ENCODE assay signal across 22 mouse cellular contexts in the genomic region with DNA sequence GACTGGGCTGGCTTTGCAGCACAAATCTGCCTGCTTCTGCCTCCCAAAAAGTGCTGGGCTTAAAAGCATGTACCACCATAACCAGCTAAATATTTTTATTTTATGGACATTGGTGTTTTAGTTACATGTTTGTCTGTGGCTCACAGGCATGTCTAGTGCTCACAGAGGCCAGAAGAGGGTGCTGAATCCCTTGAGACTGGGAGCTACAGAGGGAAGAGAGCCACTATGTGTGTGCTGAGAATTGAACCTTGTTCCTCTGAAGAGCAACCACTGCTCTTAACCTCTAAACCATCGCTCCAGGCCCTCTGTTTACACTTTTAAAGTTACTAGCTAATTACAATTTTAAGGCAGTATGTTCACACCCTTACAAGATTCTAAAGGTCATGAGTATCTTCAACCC. TPM values are rescaled to one million over a fixed set of nuclear protein-coding genes. Genes with fewer than 3 reads are reported as not detected.
DNase-seq lines count a peak whose midpoint lies in the region; ATAC-seq and TF ChIP-seq lines count a peak whose summit lies in the region.
"Had no signal": no experiment of that assay in that cellular context is flagged by ENCODE, and none has a peak within 500 bp of the region (broad histone marks: within the 10 kb centered on the region; RNA-seq: fewer than 3 reads in every experiment).

No protein-coding gene starts in this region.

- no peak for ATAC-seq in liver, embryonic 14.5 days (ENCODE audit: insufficient read depth)
- no peak for ATAC-seq in liver, embryonic 11.5 days (replicated peaks; ENCODE audit: low FRiP score)

- no peak overlapping the region for H3K4me3 ChIP-seq in gastrocnemius, adult 2 months
- no peak overlapping the region for H3K4me3 ChIP-seq in liver, embryonic 14.5 days (ENCODE audit: insufficient read depth in 1 of 2, low read depth in 2 of 2, low read length in 2 of 2)
- no peak overlapping the region for H3K4me3 ChIP-seq in liver, embryonic 11.5 days (ENCODE audit: low read depth, low read length)
- H3K4me3 ChIP-seq in MEL (ENCODE audit: control insufficient read depth in 1 of 2, insufficient read depth in 1 of 2, low read depth in 2 of 2, low read length in 2 of 2) (no peak overlapping the region), myocyte (peak overlapping the region; percentile 83)
- H3K4me3 ChIP-seq: forebrain, embryonic 12.5 days; heart, embryonic 10.5 days; hindbrain, embryonic 15.5 days; liver, embryonic 15.5 days; midbrain, embryonic 10.5 days; neural tube, embryonic 12.5 days had no signal

- TF ChIP-seq RAD21 in MEL (IDR thresholded peaks at IDR 0.05; ENCODE audit: low read depth, low read length) = peak; percentile 50

- H3K9me3 ChIP-seq in liver, embryonic 14.5 days (ENCODE audit: control insufficient read depth, low read length) = no peaks in the 10 kb centered on the region
- no peaks in the 10 kb centered on the region for H3K9me3 ChIP-seq in liver, embryonic 11.5 days (ENCODE audit: control insufficient read depth, low read length)
- no peaks in the 10 kb centered on the region for H3K9me3 ChIP-seq in MEL (replicated peaks; ENCODE audit: insufficient read depth, low read length)
- H3K9me3 ChIP-seq: forebrain, embryonic 12.5 days; heart, embryonic 10.5 days; hindbrain, embryonic 15.5 days; liver, embryonic 15.5 days; midbrain, embryonic 10.5 days; neural tube, embryonic 12.5 days had no signal

- no peaks in the 10 kb centered on the region for H3K27me3 ChIP-seq in liver, embryonic 14.5 days (ENCODE audit: control insufficient read depth, insufficient read depth, low read length)
- H3K27me3 ChIP-seq in liver, embryonic 11.5 days (replicated peaks; ENCODE audit: control insufficient read depth, insufficient read depth, low read length) = peaks cover 11% of the 10 kb centered on the region
- H3K27me3 ChIP-seq in MEL (ENCODE audit: control insufficient read depth in 1 of 2, insufficient read depth in 2 of 2, low read length in 2 of 2) = no peaks in the 10 kb centered on the region
- no peaks in the 10 kb centered on the region for H3K27me3 ChIP-seq in myocyte (ENCODE audit: control insufficient read depth, insufficient read depth, insufficient read length)
- H3K27me3 ChIP-seq: liver, embryonic 15.5 days had no signal

- WGBS in liver, embryonic 14.5 days (ENCODE audit: insufficient replicate concordance) = 60% methylated on average over 1 of the region's 1 CpGs
- 79% methylated on average over 1 of the region's 1 CpGs for WGBS in liver, embryonic 11.5 days

- DNase-seq in gastrocnemius, adult 2 months = no peak
- no peak for DNase-seq in gastrocnemius, postnatal 36 days
- DNase-seq in liver, embryonic 14.5 days (ENCODE audit: low read depth in 3 of 3, low spot score in 3 of 3) = no peak
- no peak for DNase-seq in liver, embryonic 11.5 days (ENCODE audit: low spot score)
- DNase-seq in MEL (ENCODE audit: low read depth, low spot score) = peak; percentile 50
- DNase-seq in layer of hippocampus, postnatal 36 days = no peak
- DNase-seq in yolk sac, embryonic 10.5 days (ENCODE audit: low spot score) = no peak
- DNase-seq: gastrocnemius, postnatal 25 days; heart, postnatal 10 days; kidney, adult 18-20 months; kidney, postnatal 4 days; left cerebral cortex, postnatal 4 days; lung, postnatal 4 days; right cerebral cortex, postnatal 14 days; thymus, postnatal 25 days had no signal

- peaks cover 0 to 18% of the 10 kb centered on the region in 2 experiments; a peak in 2 of 4 replicates for H3K4me1 ChIP-seq in liver, embryonic 14.5 days (replicated peaks; ENCODE audit: control insufficient read depth in 2 of 2, insufficient read depth in 2 of 2, low read length in 1 of 2)
- H3K4me1 ChIP-seq in liver, embryonic 11.5 days (replicated peaks; ENCODE audit: control insufficient read depth, insufficient read depth, low read length) = no peaks in the 10 kb centered on the region
- peaks cover 17 to 28% of the 10 kb centered on the region in 2 experiments for H3K4me1 ChIP-seq in MEL (ENCODE audit: control insufficient read depth in 1 of 2, insufficient read depth in 2 of 2, low read length in 2 of 2)
- H3K4me1 ChIP-seq: heart, embryonic 10.5 days; neural tube, embryonic 12.5 days had no signal

- intact Hi-C loops in gastrocnemius, adult 2 months (cut with DNase I) = no loop called here
- intact Hi-C loops in gastrocnemius, postnatal 36 days (cut with DNase I) = no loop called here

- H3K27ac ChIP-seq in gastrocnemius, adult 2 months = no peak overlapping the region
- no peak overlapping the region for H3K27ac ChIP-seq in liver, embryonic 14.5 days
- no peak overlapping the region for H3K27ac ChIP-seq in liver, embryonic 11.5 days (ENCODE audit: low read depth, low read length)
- no peak overlapping the region for H3K27ac ChIP-seq in MEL (ENCODE audit: control insufficient read depth, low read depth, low read length)
- H3K27ac ChIP-seq: forebrain, embryonic 12.5 days; heart, embryonic 10.5 days; hindbrain, embryonic 15.5 days; liver, embryonic 15.5 days; midbrain, embryonic 10.5 days; neural tube, embryonic 12.5 days had no signal

- peak; percentile 17; the same call in 1 of the 2 replicates for TF ChIP-seq CTCF in gastrocnemius, adult 2 months (IDR thresholded peaks at IDR 0.05)
- TF ChIP-seq CTCF in liver, embryonic 14.5 days (IDR thresholded peaks at IDR 0.05; ENCODE audit: low read depth) = peak; percentile 38; the same call in 1 of the 2 replicates
- peak in 2 of 3 experiments; percentile 25 to 54; a peak in 3 of 6 replicates for TF ChIP-seq CTCF in MEL (IDR thresholded peaks at IDR 0.05 in 2 of 3, conservative IDR thresholded peaks at IDR 0.05 in 1 of 3; ENCODE audit: control insufficient read depth in 1 of 3, insufficient read depth in 1 of 3, low read depth in 2 of 3, low read length in 3 of 3, poor library complexity in 1 of 3, severe bottlenecking in 1 of 3)

- H3ac ChIP-seq in myocyte (ENCODE audit: control insufficient read depth, insufficient read length) = no peak overlapping the region

- TF ChIP-seq EP300 in liver, embryonic 14.5 days (IDR thresholded peaks at IDR 0.05; ENCODE audit: low read depth) = no peak
- no peak for TF ChIP-seq EP300 in MEL (IDR thresholded peaks at IDR 0.05; ENCODE audit: low read depth in 1 of 2, low read length in 2 of 2)

- TF ChIP-seq POLR2A in MEL (IDR thresholded peaks at IDR 0.05; ENCODE audit: control insufficient read depth in 1 of 2, insufficient read depth in 1 of 2, low read depth in 1 of 2, low read length in 2 of 2, poor library complexity in 1 of 2) = no peak
- TF ChIP-seq POLR2A in myocyte (IDR thresholded peaks at IDR 0.05; ENCODE audit: insufficient read length, low read depth) = no peak

- no peak overlapping the region for H3K9ac ChIP-seq in liver, embryonic 14.5 days (replicated peaks)
- H3K9ac ChIP-seq in liver, embryonic 11.5 days (ENCODE audit: low read depth, low read length) = no peak overlapping the region
- H3K9ac ChIP-seq in MEL (ENCODE audit: control insufficient read depth, low read depth, low read length, poor library complexity, severe bottlenecking) = no peak overlapping the region
- H3K9ac ChIP-seq: forebrain, embryonic 12.5 days; hindbrain, embryonic 15.5 days; liver, embryonic 15.5 days; neural tube, embryonic 12.5 days had no signal

- no peaks in the 10 kb centered on the region for H3K36me3 ChIP-seq in liver, embryonic 14.5 days (replicated peaks; ENCODE audit: control insufficient read depth, insufficient read depth, low read depth)
- H3K36me3 ChIP-seq in liver, embryonic 11.5 days (ENCODE audit: control insufficient read depth, insufficient read depth, low read length) = no peaks in the 10 kb centered on the region
- peaks cover 2 to 44% of the 10 kb centered on the region in 2 experiments; a peak in 2 of 4 replicates for H3K36me3 ChIP-seq in MEL (ENCODE audit: control insufficient read depth in 1 of 2, insufficient read depth in 2 of 2, low read length in 2 of 2)
- peaks cover 9% of the 10 kb centered on the region for H3K36me3 ChIP-seq in myocyte (ENCODE audit: control insufficient read depth, insufficient read depth)
- H3K36me3 ChIP-seq: forebrain, embryonic 12.5 days; heart, embryonic 10.5 days; hindbrain, embryonic 15.5 days; liver, embryonic 15.5 days; midbrain, embryonic 10.5 days; neural tube, embryonic 12.5 days had no signal

- H3K79me2 ChIP-seq in MEL (ENCODE audit: control insufficient read depth, insufficient read depth, low read length, poor library complexity) (peaks cover 48% of the 10 kb centered on the region), myocyte (ENCODE audit: control insufficient read depth, insufficient read depth) (peaks cover 74% of the 10 kb centered on the region)

- no peak overlapping the region for H3K4me2 ChIP-seq in liver, embryonic 14.5 days (ENCODE audit: low read depth)
- no peak overlapping the region for H3K4me2 ChIP-seq in liver, embryonic 11.5 days
- peak overlapping the region; percentile 74 for H3K4me2 ChIP-seq in myocyte (ENCODE audit: low read depth)
- H3K4me2 ChIP-seq: forebrain, embryonic 12.5 days; neural tube, embryonic 12.5 days had no signal

TF ChIP-seq in MEL, 35 proteins besides CTCF, POLR2A, EP300 and RAD21 (continues in another document):
- TF ChIP-seq SMC3 (IDR thresholded peaks at IDR 0.05; ENCODE audit: low read depth, low read length) (peak; percentile 47), SIN3A (IDR thresholded peaks at IDR 0.05; ENCODE audit: low read length) (no peak), MAZ (IDR thresholded peaks at IDR 0.05; ENCODE audit: low read depth, low read length) (no peak), CHD1 (IDR thresholded peaks at IDR 0.05; ENCODE audit: low read depth, low read length) (no peak), POLR2AphosphoS2 (IDR thresholded peaks at IDR 0.05; ENCODE audit: low read length) (no peak)

TF ChIP-seq in myocyte, 11 proteins besides CTCF, POLR2A, EP300 and RAD21:
- TF ChIP-seq REST (IDR thresholded peaks at IDR 0.05; ENCODE audit: insufficient read depth, insufficient read length) (no peak), TCF3 (IDR thresholded peaks at IDR 0.05; ENCODE audit: insufficient read length, low read depth) (no peak), USF1 (IDR thresholded peaks at IDR 0.05; ENCODE audit: low read depth) (no peak), TCF12 (IDR thresholded peaks at IDR 0.05; ENCODE audit: insufficient read depth, poor library complexity, severe bottlenecking) (no peak), MYOG (IDR thresholded peaks at IDR 0.05; ENCODE audit: control insufficient read depth in 1 of 3, insufficient read depth in 1 of 3, insufficient read length in 2 of 3, low read depth in 2 of 3) (no peak)
TF ChIP-seq in myocyte: peak in this region for 0.

RNA-seq across cellular contexts. Expression of a gene that starts 2.7 kb away (rescaled TPM):
- total RNA-seq in gastrocnemius, adult 2 months (2021) = 10 to 100 TPM; 16.7 to 23.3 TPM
- 10 to 100 TPM; 20.5 to 20.9 TPM for total RNA-seq in gastrocnemius, postnatal 36 days (2021)
- polyA plus RNA-seq in liver, embryonic 14.5 days (2012; rRNA removed) = 4.2 and 6.4 TPM in 2 replicates
- polyA plus RNA-seq in liver, embryonic 14.5 days (2014; fragmentation: Nextera tagmentation; extraction: Ambion mirVana) = 15.7 and 16.1 TPM in 2 replicates
- polyA plus RNA-seq in liver, embryonic 11.5 days (2014; fragmentation: Nextera tagmentation; extraction: Ambion mirVana) = 19.8 and 23.5 TPM in 2 replicates
- 17.7 and 24.2 TPM in 2 replicates for total RNA-seq in MEL (2012; rRNA removed)
- polyA plus RNA-seq in MEL (2012; ENCODE audit: insufficient read depth in 1 of 2, insufficient read length in 2 of 2, low read depth in 1 of 2, low replicate concordance in 2 of 2, missing spikeins in 1 of 2) = 100 to 1,000 TPM in 1 of 2 experiments, 10 to 100 TPM in 1; 17.1 to 100 TPM
- polyA plus RNA-seq in myocyte (2012; fragmentation: generic; extraction: Trizol) = 30.5 TPM
- 10 to 100 TPM; 71.5 to 77.1 TPM for total RNA-seq in layer of hippocampus, postnatal 36 days (2021)
